Mouse (Mus musculus) intestine, postnatal 0 days (tissue): Measurements from ENCODE around the gene F5. TPM values are rescaled to one million over a fixed set of nuclear protein-coding genes. Genes with fewer than 3 reads are reported as not detected.

Source experiments
- ATAC-seq: fragments of 200-750 bp; cut with Nextera tagmentation; 2 replicates; pipeline ENCODE4 v1.8.0; 2017; ENCODE audit warnings: mild to moderate bottlenecking, moderate TSS enrichment, moderate library complexity
- H3K27ac ChIP-seq: fragments of 300-500 bp; sonication (generic); 2 replicates; pipeline ENCODE4 v1.5.1; 2014; ENCODE audit warnings: mild to moderate bottlenecking, low read depth, low read length, moderate library complexity
- H3K27me3 ChIP-seq: fragments of 300-500 bp; sonication (generic); replicated peaks from 2 replicates; pipeline ENCODE4 v1.6.1; 2014; ENCODE audit warnings: low read length, mixed read lengths; ENCODE audit not compliant: control insufficient read depth, insufficient read depth
- H3K36me3 ChIP-seq: fragments of 300-500 bp; sonication (generic); 2 replicates; pipeline ENCODE4 v1.6.1; 2014; ENCODE audit warnings: mild to moderate bottlenecking, moderate library complexity; ENCODE audit not compliant: control insufficient read depth, insufficient read depth
- H3K4me1 ChIP-seq: fragments of 300-500 bp; sonication (generic); replicated peaks from 2 replicates; pipeline ENCODE4 v1.6.1; 2014; ENCODE audit warnings: antibody characterized with exemption, low read length, mixed read lengths; ENCODE audit not compliant: control insufficient read depth, insufficient read depth
- H3K4me2 ChIP-seq: fragments of 300-500 bp; sonication (generic); replicated peaks from 2 replicates; pipeline ENCODE4 v1.6.1; 2014; ENCODE audit warnings: low read depth, mild to moderate bottlenecking, moderate library complexity
- H3K4me3 ChIP-seq: fragments of 300-500 bp; sonication (generic); 2 replicates; pipeline ENCODE4 v1.5.1; 2014; ENCODE audit warnings: low read depth, low read length
- H3K9ac ChIP-seq: fragments of 300-500 bp; sonication (generic); 2 replicates; pipeline ENCODE4 v1.6.1; 2014; ENCODE audit warnings: mild to moderate bottlenecking, low read depth, low read length
- H3K9me3 ChIP-seq: fragments of 300-500 bp; sonication (generic); 2 replicates; pipeline ENCODE4 v1.6.1; 2016; ENCODE audit warnings: mixed run types; ENCODE audit not compliant: control insufficient read depth
- CTCF ChIP-seq: sonication (generic); IDR thresholded peaks from 2 replicates; pipeline ENCODE4 v1.5.1; 2016; ENCODE audit warnings: low read depth, mild to moderate bottlenecking, control low read depth, antibody characterized with exemption, moderate library complexity
- WGBS: fragments of 180-500 bp; shearing (Covaris S2); extraction: QIAGEN DNeasy Blood & Tissue Kit; methylation state at CpG from one replicate; pipeline ENCODE4 v1.1.7; 2014; 5-methylcytosine and 5-hydroxymethylcytosine counted together
- polyA plus RNA-seq: library from polyadenylated mRNA; unstranded; fragments of >200 nt; fragmentation: Nextera tagmentation; extraction: Ambion mirVana; gene quantifications from 2 replicates; pipeline ENCODE4 v1.2.1, GENCODE M21; 2015

Gene F5
- polyA plus RNA-seq, 1 experiment from 2014 or later, result 0.22 TPM

- no peak for TF ChIP-seq CTCF
- H3K9me3 ChIP-seq, result no peaks in the 10 kb centered on the region
- ATAC-seq, result no peak
- H3K4me3 ChIP-seq, result no peak overlapping the region
- no peaks in the 10 kb centered on the region for H3K4me1 ChIP-seq
- H3K27me3 ChIP-seq, result no peaks in the 10 kb centered on the region
- no peak overlapping the region for H3K4me2 ChIP-seq
- no peak overlapping the region for H3K27ac ChIP-seq
- H3K36me3 ChIP-seq, result no peaks in the 10 kb centered on the region
- 41% methylated on average over 7 of the region's 7 CpGs for WGBS
- H3K9ac ChIP-seq, result no peak overlapping the region
Measured at GRCm38 (mm10) chr1:164235078-164235477, 83.4 kb downstream of the F5 start.

DNA sequence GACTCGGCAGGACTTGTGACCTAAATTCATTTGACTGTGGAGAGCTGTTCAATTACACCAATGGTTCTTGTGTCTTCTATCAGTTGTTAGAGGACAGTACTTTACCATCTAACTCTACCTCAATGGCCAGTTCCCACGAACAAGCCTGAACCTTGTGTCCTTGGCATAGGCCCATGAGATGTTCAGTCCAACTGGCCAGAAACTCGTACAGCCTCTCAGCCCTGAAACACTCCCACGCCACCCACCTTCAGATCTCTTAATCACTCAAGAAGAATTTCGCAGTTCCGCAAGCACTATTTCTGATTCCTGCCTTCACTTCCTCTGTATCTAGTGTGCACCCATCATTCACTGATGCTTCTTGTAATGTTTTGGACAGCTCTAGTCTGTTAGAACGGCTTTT is 84.4 kb downstream of the F5 start:
- 66% methylated on average over 7 of the region's 7 CpGs for WGBS
- Histone ChIP-seq H3K27me3 (no peaks in the 10 kb centered on the region), H3K36me3 (no peaks in the 10 kb centered on the region), H3K4me2 (no peak overlapping the region), H3K4me3 (no peak overlapping the region), H3K9me3 (no peaks in the 10 kb centered on the region), H3K27ac (no peak overlapping the region), H3K9ac (no peak overlapping the region), H3K4me1 (no peaks in the 10 kb centered on the region)
- no peak for TF ChIP-seq CTCF
- no peak for ATAC-seq

GRCm38 (mm10) chr1:164241494-164241893 is 89.9 kb downstream of the F5 start:
- Histone ChIP-seq H3K4me3 (no peak overlapping the region), H3K27ac (no peak overlapping the region), H3K4me1 (no peaks in the 10 kb centered on the region), H3K4me2 (no peak overlapping the region), H3K36me3 (no peaks in the 10 kb centered on the region), H3K9me3 (no peaks in the 10 kb centered on the region), H3K27me3 (no peaks in the 10 kb centered on the region), H3K9ac (no peak overlapping the region)
- TF ChIP-seq CTCF, result no peak
- WGBS, result 73% methylated on average over 2 of the region's 2 CpGs
- no peak for ATAC-seq

DNA sequence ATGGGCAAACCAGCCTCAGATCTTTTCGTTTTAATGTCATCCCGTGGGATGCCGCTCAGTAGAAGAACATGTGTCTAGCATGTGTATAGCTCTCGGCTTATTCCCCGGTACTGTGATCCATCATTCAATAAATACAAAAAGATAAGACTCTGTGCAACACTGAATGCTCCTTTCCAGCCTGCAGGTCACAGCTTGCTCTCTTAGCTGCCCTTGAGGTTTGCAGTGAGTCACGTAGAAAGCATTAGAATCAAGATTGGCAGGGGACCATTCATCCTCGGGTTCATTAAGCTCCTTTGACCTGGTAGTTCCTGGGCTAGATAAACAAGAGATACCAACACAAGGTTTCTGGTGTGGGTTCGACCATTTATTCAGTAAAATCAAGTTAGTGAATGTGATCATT is 91.2 kb downstream of the F5 start:
- Histone ChIP-seq H3K4me2 (no peak overlapping the region), H3K4me1 (no peaks in the 10 kb centered on the region), H3K9ac (no peak overlapping the region), H3K9me3 (no peaks in the 10 kb centered on the region), H3K4me3 (no peak overlapping the region), H3K27ac (no peak overlapping the region), H3K36me3 (no peaks in the 10 kb centered on the region), H3K27me3 (no peaks in the 10 kb centered on the region)
- no peak for ATAC-seq
- no peak for TF ChIP-seq CTCF
- 53% methylated on average over 8 of the region's 8 CpGs for WGBS

- ATAC-seq, result no peak
- H3K9ac ChIP-seq, result no peak overlapping the region
Measured at GRCm38 (mm10) chr1:164247442-164247841, 95.8 kb downstream of the F5 start.

DNA sequence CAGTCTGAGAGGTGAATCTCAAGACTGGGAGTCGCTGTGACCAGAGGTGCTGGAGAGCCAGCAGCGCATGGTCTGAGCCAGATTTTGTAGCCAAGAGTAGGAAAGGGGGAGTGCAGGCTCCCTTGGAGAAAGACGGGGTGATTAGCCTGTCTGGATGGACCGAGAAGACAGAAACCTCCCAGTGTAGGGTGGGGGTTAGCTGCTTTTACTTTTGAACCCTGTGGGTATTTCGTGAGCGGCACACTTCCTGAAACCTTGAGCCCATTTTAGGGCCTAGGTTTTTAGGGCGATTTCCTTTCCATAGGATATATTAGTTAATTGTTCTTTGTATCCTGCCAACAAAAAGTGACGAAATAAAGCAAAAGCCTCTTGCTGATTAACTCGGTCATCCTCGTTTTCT is 96.3 kb downstream of the F5 start:
- 23% methylated on average over 10 of the region's 10 CpGs for WGBS
- no peak for ATAC-seq
- no peak for TF ChIP-seq CTCF
- H3K27me3 ChIP-seq, result no peaks in the 10 kb centered on the region
- peak overlapping the region; percentile 58; the same call in 1 of the 2 replicates for H3K9ac ChIP-seq
- H3K4me1 ChIP-seq, result 0 out of 2 replicates have a peak, but pooled peaks cover 5% of the 10 kb centered on the region
- no peaks in the 10 kb centered on the region for H3K36me3 ChIP-seq
- H3K4me2 ChIP-seq, result peak overlapping the region; percentile 97
- peak overlapping the region; percentile 84; the same call in 1 of the 2 replicates for H3K4me3 ChIP-seq
- H3K27ac ChIP-seq, result peak overlapping the region; percentile 80; the same call in 1 of the 2 replicates
- no peaks in the 10 kb centered on the region for H3K9me3 ChIP-seq

More at GRCm38 (mm10) chr1:164247442-164247841, 95.8 kb downstream of the F5 start:
- Histone ChIP-seq H3K4me2 (peak overlapping the region; percentile 97), H3K27me3 (no peaks in the 10 kb centered on the region), H3K4me3 (no peak overlapping the region), H3K9me3 (no peaks in the 10 kb centered on the region), H3K36me3 (no peaks in the 10 kb centered on the region), H3K4me1 (0 out of 2 replicates have a peak, but pooled peaks cover 2% of the 10 kb centered on the region), H3K27ac (no peak overlapping the region)
- no peak for TF ChIP-seq CTCF
- WGBS, result 58% methylated on average over 8 of the region's 8 CpGs
